9 mouse cellular contexts compared by ENCODE assay signal in the genomic region with DNA sequence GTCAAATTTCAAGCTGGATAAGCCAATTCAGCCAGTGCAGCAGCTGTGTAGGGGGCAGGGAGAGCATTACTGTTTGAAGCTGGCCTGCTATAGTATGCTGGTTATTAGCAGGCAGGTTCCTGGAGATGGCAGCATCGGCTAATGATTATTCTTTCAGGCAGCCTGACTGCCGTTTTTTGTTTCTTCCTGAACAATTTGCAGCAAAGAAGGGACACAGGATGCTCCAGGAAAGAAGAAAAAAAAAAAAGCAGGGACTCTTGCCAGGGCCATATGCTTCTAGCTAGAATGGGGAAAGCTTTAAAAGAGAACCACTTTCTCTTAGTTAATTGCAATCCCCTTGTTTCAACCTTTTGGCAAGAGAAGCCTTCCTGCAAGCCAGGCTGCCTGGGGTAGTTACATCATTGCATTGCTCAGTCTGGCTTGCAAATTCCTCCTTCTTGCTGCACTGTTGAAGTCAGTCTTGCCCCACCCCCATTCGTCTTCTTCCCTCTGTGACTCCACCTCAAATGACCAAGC.
DNase-seq lines count a peak whose midpoint lies in the region; ATAC-seq lines count a peak whose summit lies in the region.
"Had no signal": no experiment of that assay in that cellular context is flagged by ENCODE, and none has a peak within 500 bp of the region (broad histone marks: within the 10 kb centered on the region; RNA-seq: fewer than 3 reads in every experiment).

No protein-coding gene starts in this region.

- no peaks in the 10 kb centered on the region for H3K36me3 ChIP-seq in heart, embryonic 12.5 days
- no peaks in the 10 kb centered on the region for H3K36me3 ChIP-seq in neural tube, embryonic 14.5 days (ENCODE audit: control insufficient read depth, insufficient read depth, low read length)
- H3K36me3 ChIP-seq: liver, embryonic 13.5 days had no signal

- WGBS in heart, embryonic 12.5 days = 26% methylated on average over 3 of the region's 3 CpGs
- WGBS in neural tube, embryonic 14.5 days = 18% methylated on average over 3 of the region's 3 CpGs

- H3K27me3 ChIP-seq in heart, embryonic 12.5 days (replicated peaks) = no peaks in the 10 kb centered on the region
- H3K27me3 ChIP-seq in neural tube, embryonic 14.5 days (ENCODE audit: control insufficient read depth, insufficient read depth, low read length) = no peaks in the 10 kb centered on the region
- H3K27me3 ChIP-seq: liver, embryonic 13.5 days had no signal

- H3K4me2 ChIP-seq in heart, embryonic 12.5 days = peak overlapping the region; percentile 39
- no peak overlapping the region for H3K4me2 ChIP-seq in neural tube, embryonic 14.5 days (ENCODE audit: low read depth, low read length)
- H3K4me2 ChIP-seq: liver, embryonic 13.5 days had no signal

- no peak overlapping the region for H3K9ac ChIP-seq in heart, embryonic 12.5 days
- H3K9ac ChIP-seq in neural tube, embryonic 14.5 days (replicated peaks; ENCODE audit: low read depth, low read length) = no peak overlapping the region
- H3K9ac ChIP-seq: liver, embryonic 13.5 days had no signal

- no peaks in the 10 kb centered on the region for H3K4me1 ChIP-seq in heart, embryonic 12.5 days (replicated peaks)
- no peaks in the 10 kb centered on the region for H3K4me1 ChIP-seq in neural tube, embryonic 14.5 days (ENCODE audit: control insufficient read depth, insufficient read depth, low read length)
- H3K4me1 ChIP-seq: liver, embryonic 13.5 days had no signal

- H3K9me3 ChIP-seq in heart, embryonic 12.5 days (replicated peaks) = no peaks in the 10 kb centered on the region
- no peaks in the 10 kb centered on the region for H3K9me3 ChIP-seq in neural tube, embryonic 14.5 days (ENCODE audit: control insufficient read depth, low read length)
- H3K9me3 ChIP-seq: liver, embryonic 13.5 days had no signal

- ATAC-seq in heart, embryonic 12.5 days (ENCODE audit: insufficient number of reproducible peaks, low FRiP score) = no peak
- ATAC-seq in neural tube, embryonic 14.5 days (ENCODE audit: low read depth) = peak; percentile 93

- H3K27ac ChIP-seq in heart, embryonic 12.5 days (ENCODE audit: poor library complexity, severe bottlenecking) = peak overlapping the region; percentile 71
- H3K27ac ChIP-seq in neural tube, embryonic 14.5 days (ENCODE audit: low read depth, low read length) = peak overlapping the region; percentile 34; the same call in 1 of the 2 replicates
- H3K27ac ChIP-seq: liver, embryonic 13.5 days had no signal

- no peak overlapping the region for H3K4me3 ChIP-seq in heart, embryonic 12.5 days
- no peak overlapping the region for H3K4me3 ChIP-seq in neural tube, embryonic 14.5 days (ENCODE audit: low read depth, low read length)
- H3K4me3 ChIP-seq: liver, embryonic 13.5 days had no signal

- DNase-seq in lung, postnatal 36 days = peak; percentile 19
- no peak for DNase-seq in lung, postnatal 25 days (ENCODE audit: low spot score)
- peak; percentile 61 for DNase-seq in embryo, embryonic 11 days
- DNase-seq in layer of hippocampus, postnatal 36 days = peak; percentile 14 to 29
- DNase-seq in kidney, adult 8-10 months = no peak
- DNase-seq in spleen, postnatal 4 days (ENCODE audit: low spot score in 2 of 2) = no peak
- DNase-seq: liver, embryonic 13.5 days had no signal

Comparison
In these comparisons a context has a peak if more than half of its experiments do, and no peak if none do; other contexts are left out.
1. DNase-seq: peak in lung, postnatal 36 days (single experiment), embryo, embryonic 11 days (single experiment) and layer of hippocampus, postnatal 36 days (2 of 2); none in lung, postnatal 25 days (single experiment), kidney, adult 8-10 months (0 of 2) and spleen, postnatal 4 days (0 of 2).